Mouse (Mus musculus): ENCODE data around the gene Mrps11.

DNA sequence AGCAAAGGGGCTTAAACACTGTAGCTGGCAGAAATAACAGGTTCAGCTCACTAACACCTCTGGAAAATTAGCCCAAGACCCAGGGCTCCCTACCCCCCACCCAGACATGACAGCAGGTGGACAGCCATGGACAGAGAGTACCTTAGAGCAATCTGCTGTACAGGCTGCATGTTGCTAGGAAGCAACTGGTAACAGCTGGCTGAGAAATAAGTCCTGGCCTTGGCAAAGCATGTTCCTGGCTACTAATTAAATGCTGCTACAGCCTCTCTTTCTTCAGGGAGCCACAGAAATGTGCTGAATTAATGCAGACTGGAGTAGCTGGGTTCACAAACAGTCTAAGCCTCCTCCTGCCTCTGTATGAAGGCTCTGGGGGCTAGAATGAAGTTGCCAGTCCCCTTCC is 31.8 kb downstream of the Mrps11 start:
- TF ChIP-seq CTCF (IDR thresholded peaks at IDR 0.05; ENCODE audit: low read depth): no peak
- no peak for TF ChIP-seq EP300 (IDR thresholded peaks at IDR 0.05; ENCODE audit: low read depth)
